Mouse (Mus musculus): Measurements from ENCODE around the gene Golga1. TPM values are rescaled to one million over a fixed set of nuclear protein-coding genes. Genes with fewer than 3 reads are reported as not detected.
"Not testable (repeated sequence)": the region's sequence is repeated elsewhere in the genome, so short reads cannot be mapped to it uniquely, and the experiment has no call there.

The Golga1 gene
- 10 to 100 TPM; 20.0 to 22.4 TPM for total RNA-seq (2021)

GRCm38 (mm10) chr2:39065400-39065987, at the start of gene Golga1:
Gene Golga1 (minus strand): TSS chr2:39065541.
- DNase-seq, result peak; percentile 93

GRCm38 (mm10) chr2:39114093-39114492, 48.8 kb upstream of the Golga1 start:
- no peak for DNase-seq

- DNase-seq, result no peak
Observed at GRCm38 (mm10) chr2:39110514-39110913, 45.2 kb upstream of the Golga1 start.

- not testable (repeated sequence) for DNase-seq
Observed at GRCm38 (mm10) chr2:39109712-39110111, 44.4 kb upstream of the Golga1 start.

GRCm38 (mm10) chr2:39099951-39100350, 34.6 kb upstream of the Golga1 start:
- not testable (repeated sequence) for DNase-seq

- DNase-seq, result no peak
Observed at GRCm38 (mm10) chr2:39097993-39098392, 32.7 kb upstream of the Golga1 start.

- DNase-seq, result no peak
Observed at GRCm38 (mm10) chr2:39091966-39092365, 26.6 kb upstream of the Golga1 start.

- DNase-seq, result no peak
Observed at GRCm38 (mm10) chr2:39082706-39083105, 17.4 kb upstream of the Golga1 start.

GRCm38 (mm10) chr2:39070666-39071065, 5.3 kb upstream of the Golga1 start:
- DNase-seq, result no peak

GRCm38 (mm10) chr2:39069096-39069495, 3.8 kb upstream of the Golga1 start:
- no peak for DNase-seq

GRCm38 (mm10) chr2:39064687-39065399, 498 bp downstream of the Golga1 start:
- DNase-seq, result no peak

- DNase-seq, result no peak
Observed at GRCm38 (mm10) chr2:39048515-39048914, 16.8 kb downstream of the Golga1 start.

- DNase-seq, result no peak
Observed at GRCm38 (mm10) chr2:39040215-39040614, 25.1 kb downstream of the Golga1 start.

- no peak for DNase-seq
Observed at GRCm38 (mm10) chr2:39031611-39032010, 33.7 kb downstream of the Golga1 start.

GRCm38 (mm10) chr2:39020004-39020403, 45.3 kb downstream of the Golga1 start:
- DNase-seq, result no peak

- no peak for DNase-seq
Observed at GRCm38 (mm10) chr2:39016581-39016980, 48.8 kb downstream of the Golga1 start.

GRCm38 (mm10) chr2:39012768-39013279, 52.5 kb downstream of the Golga1 start:
- no peak for DNase-seq

- DNase-seq, result no peak
Observed at GRCm38 (mm10) chr2:39011971-39012370, 53.4 kb downstream of the Golga1 start.

GRCm38 (mm10) chr2:39011264-39011663, 54.1 kb downstream of the Golga1 start:
- no peak for DNase-seq

- DNase-seq, result not testable (repeated sequence)
Observed at GRCm38 (mm10) chr2:39010144-39010543, 55.2 kb downstream of the Golga1 start.

- peak; percentile 53 for DNase-seq
Observed at GRCm38 (mm10) chr2:39008954-39009365, 56.4 kb downstream of the Golga1 start.

- DNase-seq, result no peak
Observed at GRCm38 (mm10) chr2:39008350-39008851, 56.9 kb downstream of the Golga1 start.

GRCm38 (mm10) chr2:39007865-39008264, 57.5 kb downstream of the Golga1 start:
- DNase-seq, result peak; percentile 96

Measured in heart, postnatal 4 days (tissue).